Mouse (Mus musculus) fat pad, adult 2 months (tissue): Measurements from ENCODE around the gene Ifitm10.
"Not testable (repeated sequence)": the region's sequence is repeated elsewhere in the genome, so short reads cannot be mapped to it uniquely, and the experiment has no call there.

Source experiments
- DNase-seq: peaks from one replicate; pipeline ENCODE4 v3.0.0-alpha.2; 2011; ENCODE audit warnings: low read depth, low spot score; ENCODE audit errors: extremely low read depth

Gene Ifitm10

DNA sequence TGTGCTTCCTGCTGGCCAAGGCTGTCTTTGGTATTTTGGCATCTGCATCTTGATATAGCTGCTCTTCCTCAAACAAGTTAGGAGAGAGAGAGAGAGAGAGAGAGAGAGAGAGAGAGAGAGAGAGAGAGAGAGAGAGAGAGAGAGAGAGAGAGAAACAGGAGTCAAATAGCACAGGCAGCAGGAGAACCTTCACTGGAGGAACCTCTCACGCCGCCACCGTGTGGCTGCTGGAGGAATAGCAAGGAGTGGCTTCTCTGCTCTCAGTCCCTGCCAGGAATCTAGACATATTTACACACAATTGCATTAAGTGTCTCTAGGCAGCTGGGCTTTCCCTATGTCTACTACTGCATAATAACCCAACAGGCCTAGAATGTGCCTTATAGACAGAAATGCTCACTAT lies 95.4 kb downstream of the Ifitm10 start:
- not testable (repeated sequence) for DNase-seq
